Mouse (Mus musculus): Measurements from ENCODE around the gene Pknox2. TPM values are rescaled to one million over a fixed set of nuclear protein-coding genes. Genes with fewer than 3 reads are reported as not detected.

Gene Pknox2
- not detected for polyA plus RNA-seq (2017; shearing (Covaris generic))

DNA sequence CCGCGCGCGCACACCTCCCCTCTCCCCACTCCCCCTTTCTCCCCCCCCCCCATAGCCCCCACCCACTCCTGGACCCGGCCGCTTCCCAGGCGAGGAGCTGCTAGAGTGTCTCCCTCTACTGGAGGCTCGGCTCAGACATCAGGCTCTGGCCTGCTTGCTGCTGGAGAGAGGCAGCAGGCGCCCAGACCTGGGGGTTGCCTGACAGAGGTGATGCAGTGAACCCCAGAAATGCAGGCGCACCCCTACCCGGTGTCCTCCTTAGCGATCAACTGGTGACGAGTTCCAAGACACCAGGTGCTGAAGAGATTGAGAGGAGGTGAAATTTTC is at the start of gene Pknox2:
Gene Pknox2, minus strand, starts transcription at position 49 of the 327 bp plus-strand sequence.

Other genes starting within 250 kb of the Pknox2 start
- gene Tmem218, start 60.8 kb upstream of the Pknox2 start, polyA plus RNA-seq (2017; shearing (Covaris generic)): 1.4 TPM
- gene Slc37a2, start 108.3 kb upstream of the Pknox2 start, polyA plus RNA-seq (2017; shearing (Covaris generic)): 3.6 TPM
- gene Ccdc15, start 201.0 kb upstream of the Pknox2 start, polyA plus RNA-seq (2017; shearing (Covaris generic)): 7.0 TPM
- not detected for gene Hepacam, start 219.9 kb upstream of the Pknox2 start, polyA plus RNA-seq (2017; shearing (Covaris generic))